Mouse (Mus musculus) heart, postnatal 0 days (tissue): ENCODE measurements around the gene Itgb3. TPM values are rescaled to one million over a fixed set of nuclear protein-coding genes. Genes with fewer than 3 reads are reported as not detected.

Experiments used
- ATAC-seq: fragments of 200-750 bp; cut with Nextera tagmentation; 2 replicates; pipeline ENCODE4 v1.8.0; 2017; ENCODE audit warnings: low read depth, moderate number of reproducible peaks, moderate library complexity; ENCODE audit not compliant: insufficient read depth
- DNase-seq: peaks from one replicate; pipeline ENCODE4 v3.0.0-alpha.2; 2016; ENCODE audit warnings: low spot score
- H3K27ac ChIP-seq: fragments of 300-500 bp; sonication (generic); 2 replicates; pipeline ENCODE4 v1.5.1; 2014; ENCODE audit warnings: low read depth, mild to moderate bottlenecking
- H3K27me3 ChIP-seq: fragments of 300-500 bp; sonication (generic); 2 replicates; pipeline ENCODE4 v1.6.1; 2014; ENCODE audit warnings: low read length, mixed read lengths; ENCODE audit not compliant: control insufficient read depth, insufficient read depth
- H3K36me3 ChIP-seq: fragments of 300-500 bp; sonication (generic); replicated peaks from 2 replicates; pipeline ENCODE4 v1.6.1; 2014; ENCODE audit warnings: low read length, mixed read lengths; ENCODE audit not compliant: control insufficient read depth, insufficient read depth
- H3K4me1 ChIP-seq: fragments of 300-500 bp; sonication (generic); 2 replicates; pipeline ENCODE4 v1.6.1; 2014; ENCODE audit warnings: antibody characterized with exemption; ENCODE audit not compliant: control insufficient read depth, insufficient read depth
- H3K4me2 ChIP-seq: fragments of 300-500 bp; sonication (generic); 2 replicates; pipeline ENCODE4 v1.6.1; 2014; ENCODE audit warnings: low read depth, mild to moderate bottlenecking, low read length, moderate library complexity
- H3K4me3 ChIP-seq: fragments of 300-500 bp; sonication (generic); 2 replicates; pipeline ENCODE4 v1.5.1; 2014; ENCODE audit warnings: low read depth, low read length
- H3K9ac ChIP-seq: fragments of 300-500 bp; sonication (generic); replicated peaks from 2 replicates; pipeline ENCODE4 v1.6.1; 2014; ENCODE audit warnings: low read depth, low read length, mixed read lengths
- H3K9me3 ChIP-seq: fragments of 300-500 bp; sonication (generic); replicated peaks from 2 replicates; pipeline ENCODE4 v1.6.1; 2016; ENCODE audit warnings: low read length; ENCODE audit not compliant: control insufficient read depth
- CTCF ChIP-seq: IDR thresholded peaks from 2 replicates; pipeline ENCODE4 v1.5.1; 2016; ENCODE audit warnings: antibody characterized with exemption, control low read depth, low read depth
- EP300 ChIP-seq: IDR thresholded peaks from 2 replicates; pipeline ENCODE4 v1.6.1; 2016; ENCODE audit warnings: antibody characterized with exemption, low read depth
- WGBS: fragments of 180-500 bp; shearing (Covaris S2); extraction: QIAGEN DNeasy Blood & Tissue Kit; methylation state at CpG from one replicate; pipeline ENCODE4 v1.1.7; 2014; 5-methylcytosine and 5-hydroxymethylcytosine counted together
- polyA plus RNA-seq: library from polyadenylated mRNA; unstranded; fragments of >200 nt; fragmentation: Nextera tagmentation; extraction: Ambion mirVana; gene quantifications from 2 replicates; pipeline ENCODE4 v1.2.1, GENCODE M21; 2015
- total RNA-seq: library from RNA; depleted of rRNA; stranded (reverse); fragments of >200 nt; gene quantifications from 2 replicates; pipeline ENCODE4 v1.2.3, GENCODE M21; 2014; ENCODE audit warnings: low replicate concordance

Itgb3 gene
- total and polyA plus RNA-seq, 2 experiments from 2014 or later, result 1.6 to 16.4 TPM

DNA sequence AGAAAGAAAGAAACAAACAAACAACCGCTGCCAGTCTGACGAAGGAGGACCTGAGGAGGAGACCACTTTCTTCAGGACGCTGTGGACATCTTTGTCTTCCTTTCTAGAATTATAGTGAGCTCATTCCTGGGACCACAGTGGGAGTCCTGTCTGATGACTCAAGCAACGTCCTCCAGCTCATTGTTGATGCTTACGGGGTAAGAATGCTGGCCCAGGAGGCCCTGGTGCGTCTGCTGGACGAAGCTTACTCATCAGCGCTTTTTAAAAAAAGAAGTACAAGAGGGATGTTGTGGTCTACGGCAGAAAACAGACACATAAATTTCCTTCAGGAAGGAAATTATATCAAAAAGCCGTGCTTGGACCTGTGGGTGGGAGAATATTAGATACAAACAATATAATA is 33.1 kb downstream of the Itgb3 start:
- DNase-seq, result no peak
- Histone ChIP-seq H3K27ac (no peak overlapping the region), H3K27me3 (no peaks in the 10 kb centered on the region), H3K4me3 (no peak overlapping the region), H3K9me3 (no peaks in the 10 kb centered on the region), H3K4me1 (no peaks in the 10 kb centered on the region), H3K4me2 (no peak overlapping the region), H3K9ac (no peak overlapping the region), H3K36me3 (no peaks in the 10 kb centered on the region)
- no peak for ATAC-seq
- TF ChIP-seq CTCF (no peak), EP300 (no peak)
- WGBS, result 68% methylated on average over 10 of the region's 10 CpGs

DNA sequence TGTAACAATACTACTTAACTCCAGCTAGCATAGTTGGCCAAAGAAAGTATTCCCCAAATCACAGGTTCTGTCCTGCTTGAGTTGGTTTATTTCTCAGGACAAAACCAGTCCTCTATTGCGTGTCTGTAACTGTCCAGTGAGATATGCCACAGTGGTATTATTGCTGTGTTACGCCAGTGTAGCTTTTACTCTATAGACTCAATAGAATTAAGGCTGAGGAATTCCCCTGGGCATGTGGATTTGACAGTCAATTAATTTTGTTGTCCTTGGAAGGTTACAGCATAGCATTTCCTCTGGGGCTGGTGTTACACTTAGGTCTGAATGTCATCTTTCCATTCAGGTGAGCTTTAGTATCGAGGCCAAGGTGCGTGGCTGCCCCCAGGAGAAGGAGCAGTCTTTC is 35.4 kb downstream of the Itgb3 start:
- no peaks in the 10 kb centered on the region for H3K27me3 ChIP-seq
- WGBS, result 85% methylated on average over 4 of the region's 4 CpGs

DNA sequence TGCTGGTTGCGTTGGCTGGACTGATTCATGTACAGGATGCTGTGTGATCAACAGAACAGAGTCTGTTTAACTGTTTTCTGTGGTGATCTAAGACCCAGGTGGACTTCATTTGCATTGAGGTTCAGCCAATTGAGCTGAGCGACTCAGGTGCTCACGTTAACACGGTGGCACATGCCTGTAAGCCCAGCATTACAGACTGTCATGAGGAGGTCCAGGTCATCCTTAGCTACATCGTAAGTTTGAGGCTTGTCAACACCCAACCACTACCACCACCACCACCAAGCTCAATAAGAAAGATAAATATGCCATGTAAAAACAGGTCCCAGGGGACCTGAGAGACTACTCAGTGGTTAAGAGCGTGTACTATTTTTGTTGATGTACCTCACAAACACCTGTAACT is 37.6 kb downstream of the Itgb3 start:
- Histone ChIP-seq H3K4me2 (no peak overlapping the region), H3K27ac (no peak overlapping the region), H3K9me3 (no peaks in the 10 kb centered on the region), H3K27me3 (no peaks in the 10 kb centered on the region), H3K36me3 (no peaks in the 10 kb centered on the region), H3K4me1 (no peaks in the 10 kb centered on the region), H3K9ac (no peak overlapping the region), H3K4me3 (no peak overlapping the region)
- no peak for TF ChIP-seq CTCF
- TF ChIP-seq EP300, result no peak
- ATAC-seq (no peak), DNase-seq (no peak)
- WGBS, result 94% methylated on average over 6 of the region's 6 CpGs

More for the DNA sequence above, 35.4 kb downstream of the Itgb3 start:
- TF ChIP-seq EP300 (no peak), CTCF (no peak)
- ATAC-seq, result no peak
- no peak overlapping the region for H3K4me3 ChIP-seq
- no peak for DNase-seq
- H3K9me3 ChIP-seq, result no peaks in the 10 kb centered on the region
- no peak overlapping the region for H3K4me2 ChIP-seq
- no peaks in the 10 kb centered on the region for H3K36me3 ChIP-seq
- no peaks in the 10 kb centered on the region for H3K4me1 ChIP-seq
- H3K9ac ChIP-seq, result no peak overlapping the region
- H3K27ac ChIP-seq, result no peak overlapping the region

GRCm38 (mm10) chr11:104646173-104646572 is 38.4 kb downstream of the Itgb3 start:
- Histone ChIP-seq H3K27me3 (no peaks in the 10 kb centered on the region), H3K4me2 (no peak overlapping the region), H3K27ac (no peak overlapping the region), H3K9ac (no peak overlapping the region), H3K4me1 (no peaks in the 10 kb centered on the region), H3K4me3 (no peak overlapping the region), H3K36me3 (no peaks in the 10 kb centered on the region), H3K9me3 (no peaks in the 10 kb centered on the region)
- ATAC-seq (no peak), DNase-seq (no peak)
- 54% methylated on average over 4 of the region's 4 CpGs for WGBS
- TF ChIP-seq EP300 (no peak), CTCF (no peak)

- DNase-seq, result no peak
- Histone ChIP-seq H3K27me3 (no peaks in the 10 kb centered on the region), H3K9me3 (no peaks in the 10 kb centered on the region), H3K36me3 (no peaks in the 10 kb centered on the region), H3K4me2 (no peak overlapping the region), H3K4me1 (no peaks in the 10 kb centered on the region), H3K9ac (no peak overlapping the region), H3K27ac (no peak overlapping the region), H3K4me3 (no peak overlapping the region)
- TF ChIP-seq CTCF (no peak), EP300 (no peak)
- WGBS, result 82% methylated on average over 5 of the region's 5 CpGs
- no peak for ATAC-seq
These were observed 38.8 kb downstream of the Itgb3 start for GRCm38 (mm10) chr11:104646611-104647010.

DNA sequence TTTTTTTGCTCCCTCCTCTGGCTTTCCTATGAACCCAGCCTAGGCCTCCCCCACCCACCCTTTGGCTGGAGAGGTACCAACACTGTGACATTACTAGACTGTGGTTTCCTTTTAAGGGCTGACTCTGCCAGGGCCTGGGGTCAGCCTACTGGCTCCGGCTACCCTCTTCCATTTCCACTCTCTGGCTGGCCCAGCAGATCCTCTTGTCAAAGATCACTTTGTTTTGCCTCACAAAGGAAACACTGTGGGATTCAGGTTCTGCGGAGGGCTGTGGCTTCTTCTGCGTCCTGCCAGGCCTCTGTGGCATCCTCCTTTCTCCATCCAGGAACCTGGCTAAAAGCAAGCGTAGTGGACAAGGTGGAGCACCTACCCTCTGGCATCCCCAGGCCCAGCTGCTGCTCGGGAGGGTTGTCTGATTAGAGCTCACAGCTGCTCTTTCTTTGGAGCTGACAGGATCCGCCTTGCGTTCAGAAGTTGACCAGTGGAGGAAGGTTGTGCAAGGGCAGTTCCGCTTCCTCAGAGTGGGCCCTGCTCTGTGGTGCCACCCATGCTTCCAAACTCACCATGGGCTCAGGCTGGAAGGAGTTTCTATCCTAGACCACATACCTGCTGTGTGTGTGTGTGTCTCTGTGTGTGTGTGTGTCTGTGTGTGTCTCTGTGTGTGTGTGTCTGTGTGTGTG is 39.5 kb downstream of the Itgb3 start:
- Histone ChIP-seq H3K27me3 (no peaks in the 10 kb centered on the region), H3K4me1 (no peaks in the 10 kb centered on the region), H3K27ac (no peak overlapping the region), H3K4me2 (no peak overlapping the region), H3K4me3 (no peak overlapping the region), H3K9ac (no peak overlapping the region), H3K36me3 (no peaks in the 10 kb centered on the region), H3K9me3 (no peaks in the 10 kb centered on the region)
- ATAC-seq, result no peak
- no peak for TF ChIP-seq CTCF
- 71% methylated on average over 8 of the region's 8 CpGs for WGBS
- DNase-seq, result no peak
